Mouse (Mus musculus) heart, adult 2 months (tissue): ENCODE measurements around the gene Prr14. TPM values are rescaled to one million over a fixed set of nuclear protein-coding genes. Genes with fewer than 3 reads are reported as not detected.
"Not testable (repeated sequence)": the region's sequence is repeated elsewhere in the genome, so short reads cannot be mapped to it uniquely, and the experiment has no call there.

Experiments
- DNase-seq, 2 experiments: peaks; one replicate each; pipeline ENCODE4 v3.0.0; 2021
- H3K27ac ChIP-seq: fragments of 200-600 bp; 2 replicates; pipeline ENCODE4 v1.8.1; 2022
- H3K27me3 ChIP-seq: fragments of 200-500 bp; 2 replicates; pipeline ENCODE4 v1.6.1; 2012; ENCODE audit warnings: mild to moderate bottlenecking, low read length, inconsistent platforms, mixed read lengths; ENCODE audit not compliant: control insufficient read depth, insufficient read depth
- H3K36me3 ChIP-seq: fragments of 200-500 bp; 2 replicates; pipeline ENCODE4 v1.6.1; 2012; ENCODE audit warnings: low read length, inconsistent platforms; ENCODE audit not compliant: control insufficient read depth, insufficient read depth
- H3K4me1 ChIP-seq: fragments of 200-500 bp; 2 replicates; pipeline ENCODE4 v1.6.1; 2011; ENCODE audit warnings: low read length; ENCODE audit not compliant: control insufficient read depth, insufficient read depth
- H3K4me3 ChIP-seq: fragments of 200-600 bp; 2 replicates; pipeline ENCODE4 v1.8.1; 2022
- H3K79me2 ChIP-seq: fragments of 200-500 bp; replicated peaks from 2 replicates; pipeline ENCODE4 v1.6.1; 2012; ENCODE audit warnings: mild to moderate bottlenecking, inconsistent platforms, low read length, moderate library complexity, mixed read lengths; ENCODE audit not compliant: control insufficient read depth, insufficient read depth
- H3K9ac ChIP-seq: fragments of 200-500 bp; 2 replicates; pipeline ENCODE4 v1.6.1; 2012; ENCODE audit warnings: low read depth, mild to moderate bottlenecking, control low read depth, inconsistent platforms, low read length, mixed read lengths
- CTCF ChIP-seq: fragments of 200-600 bp; IDR thresholded peaks from 2 replicates; pipeline ENCODE4 v1.8.1; 2022; ENCODE audit warnings: antibody characterized with exemption, mild to moderate bottlenecking, moderate library complexity
- EP300 ChIP-seq: fragments of 200-500 bp; IDR thresholded peaks from 2 replicates; pipeline ENCODE4 v1.6.1; 2011; ENCODE audit warnings: low read depth, low read length, control low read depth; ENCODE audit not compliant: insufficient read depth
- POLR2A ChIP-seq: fragments of 200-500 bp; IDR thresholded peaks from 2 replicates; pipeline ENCODE4 v1.6.1; 2011; ENCODE audit warnings: mild to moderate bottlenecking, low read depth, low read length, control low read depth; ENCODE audit not compliant: insufficient read depth
- WGBS: fragments of 180-500 bp; shearing (Covaris S2); methylation state at CpG from one replicate; pipeline ENCODE4 v1.1.7; 2018; 5-methylcytosine and 5-hydroxymethylcytosine counted together
- intact Hi-C: fragments of 180-260 bp; cut with DNase I; formaldehyde crosslinking; loops from one replicate; pipeline ENCODE4 v1.15.1; 2025
- long read RNA-seq: library from polyadenylated mRNA; stranded (forward); transcript quantifications from one replicate; pipeline ENCODE4 v2.0.0, GENCODE M21; 2021
- polyA plus RNA-seq: library from polyadenylated mRNA; depleted of rRNA; stranded (reverse); fragments of >200 nt; gene quantifications from 2 replicates; pipeline ENCODE4 v1.2.3, GENCODE M21; 2012; rRNA removed
- total RNA-seq, 2 experiments: library from RNA; stranded (reverse); gene quantifications; 2 replicates each; pipeline ENCODE4 v1.2.3; 2021

Gene Prr14
- total RNA-seq (10 to 100 TPM; 23.1 to 28.0 TPM), polyA plus RNA-seq (45.6 and 61.6 TPM in 2 replicates)
- long read RNA-seq, partial matches to known transcripts, result 5 of 14 reads
- long read RNA-seq, other reads (novel, unspliced or antisense), result 4 of 14 reads

DNA sequence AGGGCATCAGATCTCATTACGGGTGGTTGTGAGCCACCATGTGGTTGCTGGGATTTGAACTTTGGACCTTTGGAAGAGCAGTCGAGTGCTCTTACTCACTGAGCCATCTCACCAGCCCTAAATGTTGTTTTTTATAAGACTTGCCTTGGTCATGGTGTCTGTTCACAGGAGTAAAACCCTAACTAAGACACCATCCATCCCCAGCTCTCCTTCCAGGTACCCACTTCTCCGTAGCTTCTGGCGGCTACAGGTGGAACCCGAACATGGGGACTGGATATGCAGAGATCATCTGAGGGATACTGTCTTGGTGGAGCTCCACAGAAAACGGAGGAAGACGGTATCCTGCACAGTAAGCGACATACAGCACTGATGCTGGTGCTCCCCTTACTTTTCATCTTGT is at the start of gene Prr14:
Prr14 (plus strand) TSS at position 301 of the 400 bp plus-strand sequence.
- DNase-seq, H3K79me2 ChIP-seq, H3K4me3 ChIP-seq, intact Hi-C loops, H3K4me1 ChIP-seq, H3K36me3 ChIP-seq, H3K27me3 ChIP-seq, H3K9ac ChIP-seq, H3K27ac ChIP-seq: not testable (repeated sequence)
- 97% methylated on average over 8 of the region's 8 CpGs for WGBS

DNA sequence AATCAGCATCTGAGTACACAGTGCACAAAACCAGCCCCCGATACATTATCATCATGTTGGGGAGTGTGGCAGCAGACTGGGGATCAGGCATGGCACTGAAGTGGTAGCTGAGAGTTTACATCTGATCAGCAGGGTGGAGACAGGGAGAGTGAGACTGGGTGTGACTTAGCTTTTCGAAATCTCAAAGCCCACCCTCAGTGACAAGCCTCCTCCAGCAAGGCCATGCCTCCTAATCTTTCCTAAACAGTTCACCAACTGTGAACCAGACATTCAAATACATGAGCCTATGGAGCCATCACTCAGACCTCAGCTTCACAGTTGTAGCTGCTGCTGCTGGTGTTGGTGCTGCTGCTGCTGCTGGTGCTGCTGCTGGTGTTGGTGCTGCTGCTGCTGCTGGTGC is 48.0 kb upstream of the Prr14 start:
- Histone ChIP-seq H3K4me3 (no peak overlapping the region), H3K36me3 (no peaks in the 10 kb centered on the region), H3K79me2 (no peaks in the 10 kb centered on the region), H3K27me3 (no peaks in the 10 kb centered on the region), H3K27ac (no peak overlapping the region), H3K4me1 (peaks cover 2% of the 10 kb centered on the region), H3K9ac (no peak overlapping the region)
- DNase-seq, result no peak
- 56% methylated on average over 2 of the region's 2 CpGs for WGBS
- intact Hi-C loops, result no loop called here
- TF ChIP-seq POLR2A, result no peak
- no peak for TF ChIP-seq CTCF
- no peak for TF ChIP-seq EP300

DNA sequence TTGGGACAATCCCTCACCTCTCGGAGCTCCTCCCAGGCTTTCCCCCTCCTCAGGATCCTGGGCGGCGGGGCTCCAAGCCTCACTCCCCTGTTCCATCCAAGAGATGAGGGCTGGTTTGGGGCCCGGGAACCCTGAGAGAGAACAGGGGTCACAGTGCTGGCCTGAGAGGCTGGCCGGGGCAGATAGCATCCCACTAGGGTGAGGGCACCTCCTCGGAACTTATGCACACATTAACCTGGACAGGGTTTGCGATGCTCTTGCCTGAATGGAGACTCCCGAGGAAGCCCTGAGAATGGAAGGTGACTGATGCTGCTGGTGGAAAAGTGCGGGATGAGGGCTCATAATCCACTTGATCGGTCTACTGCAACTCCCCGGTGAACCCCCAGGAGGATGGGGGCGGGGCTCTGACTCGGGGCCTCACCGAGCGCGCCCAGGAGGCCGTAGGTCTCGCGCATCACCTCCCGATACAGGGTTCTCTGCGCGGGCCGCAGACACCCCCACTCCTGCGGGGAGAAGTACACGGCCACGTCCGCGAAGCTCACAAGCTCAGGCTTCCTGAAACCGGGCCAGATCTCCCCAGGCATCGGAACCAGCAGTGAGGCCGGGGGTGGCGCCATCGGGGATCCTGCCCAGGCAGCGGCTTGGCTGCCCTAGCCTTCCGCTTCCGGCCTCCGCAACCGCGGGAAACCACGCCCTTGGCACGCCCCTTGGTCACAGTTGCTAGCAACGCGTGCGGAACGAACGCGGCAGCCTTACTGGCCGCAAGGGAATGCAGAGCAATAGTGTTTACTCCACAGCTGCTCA is 37.8 kb upstream of the Prr14 start, which contains the start of gene Zfp688:
Zfp688 (minus strand) TSS at position 681 of the 804 bp plus-strand sequence.
- Histone ChIP-seq H3K27ac (peak within 1 kb of the TSS; percentile 87), H3K9ac (peak within 1 kb of the TSS; percentile 73), H3K27me3 (no peaks in the 10 kb centered on the region), H3K79me2 (no peaks in the 10 kb centered on the region), H3K36me3 (no peaks in the 10 kb centered on the region), H3K4me3 (peak within 1 kb of the TSS; percentile 83), H3K4me1 (peaks cover 6% of the 10 kb centered on the region)
- DNase-seq, result peak; percentile 97 to 98
- intact Hi-C loops, result loop anchor here (2.0 kb wide), 2 partner anchors 25 to 49 kb away; no protein-coding TSS in a partner anchor
- 2% methylated on average over 48 of the region's 48 CpGs for WGBS
- TF ChIP-seq EP300 (peak; percentile 84), POLR2A (peak; percentile 87), CTCF (peak; percentile 47)

DNA sequence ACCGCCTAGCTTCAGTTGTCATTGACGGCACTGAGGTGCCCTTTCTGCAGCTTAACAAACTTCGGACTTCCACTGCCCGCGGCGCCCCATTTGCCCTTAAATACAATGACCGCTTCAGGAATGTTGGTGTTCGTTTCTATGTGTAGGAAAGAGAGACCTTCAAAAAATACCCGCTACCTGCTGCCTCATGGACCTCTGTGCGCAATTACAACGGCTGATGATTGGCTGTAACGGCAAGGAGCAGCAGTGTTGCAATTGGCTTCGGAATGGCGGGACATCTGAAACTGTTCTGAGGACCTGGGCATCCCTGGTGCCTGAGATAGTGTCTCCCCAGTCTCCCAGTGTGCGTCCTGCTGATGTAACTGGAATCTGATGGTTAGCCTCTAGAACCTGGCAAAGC is 37.2 kb upstream of the Prr14 start:
- 1% methylated on average over 15 of the region's 15 CpGs for WGBS
- no peaks in the 10 kb centered on the region for H3K79me2 ChIP-seq
- intact Hi-C loops, result loop anchor here (2.0 kb wide), 2 partner anchors 25 to 49 kb away; no protein-coding TSS in a partner anchor
- H3K27me3 ChIP-seq, result no peaks in the 10 kb centered on the region
- H3K27ac ChIP-seq, result peak overlapping the region; percentile 87; the same call in 1 of the 2 replicates
- H3K4me1 ChIP-seq, result peaks cover 6% of the 10 kb centered on the region
- no peaks in the 10 kb centered on the region for H3K36me3 ChIP-seq
- no peak for DNase-seq
- H3K4me3 ChIP-seq, result peak overlapping the region; percentile 83
- no peak overlapping the region for H3K9ac ChIP-seq
- TF ChIP-seq EP300, result no peak

DNA sequence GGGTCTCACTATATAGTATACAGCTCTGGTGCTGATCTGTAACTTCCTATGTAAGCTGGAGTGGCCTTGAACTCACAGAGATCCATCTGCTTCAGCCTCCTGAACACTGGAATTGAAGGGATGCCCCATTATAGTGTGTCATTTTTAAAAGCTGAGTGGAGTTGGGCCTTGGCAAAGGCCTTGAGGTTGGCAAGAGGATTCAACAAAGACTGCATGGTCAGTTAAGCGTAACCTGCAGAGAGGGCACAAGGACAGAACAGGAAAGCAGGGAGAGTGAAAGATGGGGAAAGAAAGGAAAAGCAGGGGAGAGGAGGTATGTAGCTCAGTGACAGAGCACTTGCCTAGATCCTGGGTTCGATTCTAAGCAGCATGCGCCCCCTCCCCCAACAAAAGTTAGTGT is 34.1 kb upstream of the Prr14 start:
- Histone ChIP-seq H3K4me1 (peaks cover 6% of the 10 kb centered on the region), H3K27me3 (no peaks in the 10 kb centered on the region), H3K79me2 (no peaks in the 10 kb centered on the region), H3K4me3 (no peak overlapping the region), H3K9ac (no peak overlapping the region), H3K27ac (no peak overlapping the region), H3K36me3 (no peaks in the 10 kb centered on the region)
- WGBS, result 89% methylated on average over 3 of the region's 3 CpGs
- DNase-seq, result no peak
- intact Hi-C loops, result no loop called here
- TF ChIP-seq CTCF, result no peak

DNA sequence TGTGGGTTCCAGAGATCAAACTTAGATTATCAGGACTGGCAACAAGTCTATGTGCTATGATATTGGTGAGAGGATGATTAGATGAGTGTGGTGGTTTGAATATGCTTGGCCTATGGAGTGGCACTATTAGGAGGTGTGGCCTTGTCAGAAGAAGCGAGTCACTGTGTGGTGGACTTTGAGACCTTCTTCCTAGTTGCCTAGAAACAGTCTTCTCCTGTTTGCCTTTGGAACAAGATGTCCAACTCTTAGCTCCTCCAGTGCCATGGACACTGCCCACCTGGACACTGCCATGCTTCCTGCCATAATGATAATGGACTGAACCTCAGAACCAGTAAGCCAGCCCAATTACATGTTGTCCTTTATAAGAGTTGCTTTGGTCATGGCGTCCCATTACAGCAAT is 33.5 kb upstream of the Prr14 start:
- WGBS, result 63% methylated on average over 2 of the region's 2 CpGs
- Histone ChIP-seq H3K36me3 (no peaks in the 10 kb centered on the region), H3K27ac (no peak overlapping the region; the same call in 1 of the 2 replicates), H3K9ac (no peak overlapping the region), H3K27me3 (no peaks in the 10 kb centered on the region), H3K4me3 (no peak overlapping the region), H3K4me1 (peaks cover 6% of the 10 kb centered on the region), H3K79me2 (no peaks in the 10 kb centered on the region)
- DNase-seq, result no peak
- TF ChIP-seq POLR2A (no peak), CTCF (no peak), EP300 (no peak)
- intact Hi-C loops, result no loop called here
